Mouse (Mus musculus) forebrain, postnatal 0 days (tissue): Measurements from ENCODE around the gene Elk4. TPM values are rescaled to one million over a fixed set of nuclear protein-coding genes. Genes with fewer than 3 reads are reported as not detected.

ENCODE experiments used
- ATAC-seq: fragments of 200-750 bp; cut with Nextera tagmentation; 2 replicates; pipeline ENCODE4 v1.8.0; 2017; ENCODE audit warnings: mild to moderate bottlenecking, moderate library complexity
- DNase-seq: peaks from one replicate; pipeline ENCODE4 v3.0.0-alpha.2; 2015
- H3K27ac ChIP-seq: fragments of 300-500 bp; sonication (generic); 2 replicates; pipeline ENCODE4 v1.5.1; 2014; ENCODE audit warnings: low read depth, mild to moderate bottlenecking, antibody characterized with exemption, low read length, moderate library complexity, mixed read lengths
- H3K27me3 ChIP-seq: fragments of 300-500 bp; sonication (generic); 2 replicates; pipeline ENCODE4 v1.6.1; 2014; ENCODE audit warnings: mild to moderate bottlenecking, low read length, mixed read lengths; ENCODE audit not compliant: insufficient read depth
- H3K36me3 ChIP-seq: fragments of 300-500 bp; sonication (generic); 2 replicates; pipeline ENCODE4 v1.6.1; 2014; ENCODE audit warnings: mild to moderate bottlenecking, moderate library complexity; ENCODE audit not compliant: insufficient read depth
- H3K4me1 ChIP-seq: fragments of 300-500 bp; sonication (generic); 2 replicates; pipeline ENCODE4 v1.6.1; 2014; ENCODE audit warnings: antibody characterized with exemption; ENCODE audit not compliant: insufficient read depth
- H3K4me2 ChIP-seq: fragments of 300-500 bp; sonication (generic); 2 replicates; pipeline ENCODE4 v1.6.1; 2014; ENCODE audit warnings: low read depth, mild to moderate bottlenecking, moderate library complexity
- H3K4me3 ChIP-seq: fragments of 300-500 bp; sonication (generic); 2 replicates; pipeline ENCODE4 v1.5.1; 2014; ENCODE audit warnings: low read depth, low read length, mixed read lengths
- H3K9ac ChIP-seq: fragments of 300-500 bp; sonication (generic); 2 replicates; pipeline ENCODE4 v1.6.1; 2014; ENCODE audit warnings: mild to moderate bottlenecking
- H3K9me3 ChIP-seq: fragments of 300-500 bp; sonication (generic); 2 replicates; pipeline ENCODE4 v1.6.1; 2016; ENCODE audit warnings: low read length
- CTCF ChIP-seq: sonication (generic); IDR thresholded peaks from 2 replicates; pipeline ENCODE4 v1.5.1; 2016; ENCODE audit warnings: antibody characterized with exemption, control low read depth, low read depth
- WGBS: fragments of 180-500 bp; shearing (Covaris S2); extraction: QIAGEN DNeasy Blood & Tissue Kit; methylation state at CpG from one replicate; pipeline ENCODE4 v1.1.7; 2014; 5-methylcytosine and 5-hydroxymethylcytosine counted together
- polyA plus RNA-seq: library from polyadenylated mRNA; unstranded; fragments of >200 nt; fragmentation: Nextera tagmentation; extraction: Ambion mirVana; gene quantifications from 2 replicates; pipeline ENCODE4 v1.2.1, GENCODE M21; 2015
- total RNA-seq: library from RNA; depleted of rRNA; stranded (reverse); fragments of >200 nt; gene quantifications from 2 replicates; pipeline ENCODE4 v1.2.3, GENCODE M21; 2014

Elk4 gene
- total and polyA plus RNA-seq, 2 experiments from 2014 or later = 8.2 to 25.5 TPM

DNA sequence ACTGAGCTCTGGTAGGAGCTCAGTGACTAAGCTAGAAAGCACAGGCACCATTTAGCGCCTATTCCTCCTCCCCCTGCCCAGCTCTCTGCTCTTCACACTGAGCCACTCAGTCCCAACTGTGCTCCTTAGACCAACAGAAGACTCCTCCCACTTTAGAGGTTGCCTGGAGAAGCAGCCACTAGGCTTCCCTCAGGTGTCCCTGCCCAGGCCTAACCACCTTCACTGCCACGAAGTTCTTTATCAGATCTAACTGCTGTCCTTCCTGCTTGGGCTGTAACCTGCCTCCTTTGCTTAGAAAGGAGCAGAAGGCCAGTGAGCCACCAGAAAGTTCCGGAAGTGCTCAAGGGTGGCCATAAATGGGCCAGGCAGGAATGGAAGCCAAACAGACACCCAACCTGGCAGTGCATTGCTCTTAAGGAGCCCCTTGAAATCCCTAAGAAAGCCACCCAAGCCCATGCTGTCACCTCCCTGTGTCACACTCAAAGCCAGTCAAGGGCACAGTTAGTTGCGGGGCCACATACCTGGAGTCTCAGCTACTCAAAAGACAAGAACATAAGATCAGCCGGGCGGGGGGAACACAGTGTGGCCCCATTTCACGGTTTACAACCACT is 47.8 kb downstream of the Elk4 start:
- no peak for TF ChIP-seq CTCF
- Histone ChIP-seq H3K4me2 (no peak overlapping the region), H3K27me3 (no peaks in the 10 kb centered on the region), H3K36me3 (no peaks in the 10 kb centered on the region), H3K9me3 (no peaks in the 10 kb centered on the region), H3K9ac (no peak overlapping the region), H3K4me1 (no peaks in the 10 kb centered on the region), H3K4me3 (no peak overlapping the region), H3K27ac (no peak overlapping the region)
- ATAC-seq (no peak), DNase-seq (no peak)
- WGBS = 84% methylated on average over 7 of the region's 7 CpGs

DNA sequence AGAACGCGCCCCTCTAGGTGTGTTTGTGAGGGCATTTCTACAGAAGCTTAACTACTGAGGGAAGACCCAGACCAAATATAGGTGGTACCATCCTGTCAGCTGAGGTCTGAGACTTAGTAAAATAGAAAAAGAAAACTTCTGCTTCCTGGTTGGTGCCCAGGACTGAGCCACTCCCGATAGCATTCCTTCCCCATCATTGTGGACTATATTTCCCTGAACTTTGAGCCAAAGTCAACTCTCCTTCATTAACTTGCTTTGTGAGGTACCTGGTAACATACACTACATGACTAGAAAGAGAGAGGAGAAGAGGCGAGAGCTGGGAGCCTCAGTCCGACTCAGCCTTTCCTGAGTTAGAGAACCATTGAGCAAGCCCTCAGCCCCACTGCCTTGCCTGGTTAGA is 51.2 kb downstream of the Elk4 start:
- Histone ChIP-seq H3K9ac (no peak overlapping the region), H3K4me3 (no peak overlapping the region), H3K36me3 (no peaks in the 10 kb centered on the region), H3K4me2 (no peak overlapping the region), H3K27me3 (no peaks in the 10 kb centered on the region), H3K27ac (no peak overlapping the region), H3K9me3 (no peaks in the 10 kb centered on the region), H3K4me1 (no peaks in the 10 kb centered on the region)
- ATAC-seq (no peak), DNase-seq (no peak)
- TF ChIP-seq CTCF = no peak
- WGBS = 95% methylated on average over 5 of the region's 5 CpGs

- H3K27ac ChIP-seq = no peak overlapping the region
- no peaks in the 10 kb centered on the region for H3K27me3 ChIP-seq
- H3K4me1 ChIP-seq = no peaks in the 10 kb centered on the region
- DNase-seq (no peak), ATAC-seq (no peak)
- H3K9me3 ChIP-seq = no peaks in the 10 kb centered on the region
- no peak for TF ChIP-seq CTCF
- H3K9ac ChIP-seq = no peak overlapping the region
- H3K4me2 ChIP-seq = no peak overlapping the region
- WGBS = 60% methylated on average over 7 of the region's 7 CpGs
- H3K4me3 ChIP-seq = no peak overlapping the region
- no peaks in the 10 kb centered on the region for H3K36me3 ChIP-seq
These were observed 52.8 kb downstream of the Elk4 start for GRCm38 (mm10) chr1:132060036-132060769.

DNA sequence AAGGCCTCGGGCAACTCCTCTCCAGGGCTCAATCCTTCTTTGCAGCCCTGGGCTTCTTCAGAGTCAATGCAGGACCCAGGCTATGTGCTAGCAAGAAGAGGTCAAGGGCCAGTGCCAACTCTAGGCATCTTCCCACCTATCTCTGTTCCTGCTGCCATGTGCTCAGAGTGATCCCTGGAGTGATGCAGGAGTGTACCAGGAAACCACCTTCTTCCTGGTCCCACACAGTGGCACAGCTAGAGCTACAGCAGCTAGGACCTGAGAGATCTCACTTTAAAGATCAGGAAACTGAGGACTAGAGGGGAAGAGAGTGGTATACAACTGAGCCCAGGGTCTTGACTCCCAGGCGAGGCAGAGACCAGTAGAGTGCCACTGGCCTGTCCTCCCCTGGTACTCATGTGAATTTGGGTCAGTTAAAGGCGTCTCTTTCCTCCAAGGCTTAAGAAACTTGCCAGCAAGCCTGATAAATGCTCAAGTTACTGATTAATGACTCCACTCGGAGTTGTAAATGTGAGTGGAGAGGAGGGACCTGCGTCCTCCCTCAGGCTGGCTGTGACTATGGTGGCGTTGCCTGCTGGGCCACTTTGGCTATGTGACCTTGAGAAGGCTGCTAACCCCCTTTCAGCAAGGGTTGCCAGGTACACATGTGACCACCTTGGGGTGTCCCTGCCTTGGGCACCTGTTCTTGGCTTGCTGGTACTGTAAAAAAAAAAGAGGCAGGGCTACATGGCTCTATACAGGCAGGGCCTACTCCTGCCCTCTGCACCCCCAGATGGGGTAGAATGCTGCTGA is 54.5 kb downstream of the Elk4 start:
- Histone ChIP-seq H3K4me2 (no peak overlapping the region), H3K27me3 (no peaks in the 10 kb centered on the region; the same call in 1 of the 2 replicates), H3K9me3 (no peaks in the 10 kb centered on the region), H3K36me3 (no peaks in the 10 kb centered on the region), H3K9ac (no peak overlapping the region), H3K4me3 (no peak overlapping the region), H3K27ac (no peak overlapping the region), H3K4me1 (peaks cover 2% of the 10 kb centered on the region; the same call in 1 of the 2 replicates)
- 73% methylated on average over 6 of the region's 6 CpGs for WGBS
- TF ChIP-seq CTCF = no peak
- no peak for ATAC-seq
- DNase-seq = no peak

DNA sequence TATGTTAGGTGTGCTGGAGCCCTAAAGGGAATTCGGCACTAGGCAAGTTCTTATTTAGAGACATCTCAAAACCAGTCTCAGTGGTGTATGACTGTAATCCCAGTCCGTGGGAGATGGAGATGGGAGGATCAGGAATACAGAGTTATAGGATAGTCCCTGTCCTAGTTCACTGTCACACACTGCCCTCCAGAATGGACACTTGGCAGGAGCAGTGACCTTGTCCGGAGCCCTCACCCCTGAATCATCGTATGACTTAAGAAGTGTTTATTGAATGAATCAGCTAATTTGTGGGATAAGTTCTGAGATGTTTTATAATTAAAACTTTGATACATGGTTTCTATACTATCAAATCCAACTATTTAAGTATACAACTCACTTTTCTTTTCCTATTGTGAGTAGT is 55.7 kb downstream of the Elk4 start:
- H3K9me3 ChIP-seq = no peaks in the 10 kb centered on the region
- peaks cover 11% of the 10 kb centered on the region; the same call in 1 of the 2 replicates for H3K4me1 ChIP-seq
- ATAC-seq = no peak
- 91% methylated on average over 4 of the region's 4 CpGs for WGBS
- no peak for DNase-seq
- H3K9ac ChIP-seq = no peak overlapping the region
- no peaks in the 10 kb centered on the region; the same call in 1 of the 2 replicates for H3K27me3 ChIP-seq
- no peak overlapping the region for H3K4me2 ChIP-seq
- no peaks in the 10 kb centered on the region for H3K36me3 ChIP-seq
- H3K4me3 ChIP-seq = no peak overlapping the region
- TF ChIP-seq CTCF = no peak
- H3K27ac ChIP-seq = no peak overlapping the region

DNA sequence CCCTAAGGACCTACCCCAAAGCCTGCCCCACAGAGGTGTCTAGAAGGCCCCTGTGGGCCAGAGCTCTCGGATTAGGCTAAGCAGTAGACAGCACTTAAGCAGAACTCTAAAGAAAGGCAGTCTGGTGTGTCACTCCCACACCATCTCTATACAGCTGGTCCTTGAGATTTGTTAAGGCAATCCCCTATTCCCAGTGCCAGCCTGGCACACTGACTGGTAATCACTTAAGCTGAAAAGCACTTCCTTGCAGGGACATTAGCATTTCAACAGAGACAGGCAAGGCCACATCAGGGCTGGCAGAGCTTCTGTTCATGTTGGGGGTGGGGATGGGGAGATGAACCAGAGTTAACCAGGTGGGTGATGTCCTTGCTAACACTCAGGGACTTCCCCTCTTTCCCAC is 57.6 kb downstream of the Elk4 start:
- ATAC-seq (peak; percentile 75), DNase-seq (peak; percentile 37)
- peaks cover 11% of the 10 kb centered on the region; the same call in 1 of the 2 replicates for H3K4me1 ChIP-seq
- no peak overlapping the region for H3K4me2 ChIP-seq
- H3K9me3 ChIP-seq = no peaks in the 10 kb centered on the region
- no peaks in the 10 kb centered on the region for H3K36me3 ChIP-seq
- H3K9ac ChIP-seq = no peak overlapping the region
- H3K4me3 ChIP-seq = no peak overlapping the region
- no peaks in the 10 kb centered on the region; the same call in 1 of the 2 replicates for H3K27me3 ChIP-seq
- no peak for TF ChIP-seq CTCF
- no peak overlapping the region for H3K27ac ChIP-seq
- 31% methylated on average over 1 of the region's 1 CpGs for WGBS
